Mouse (Mus musculus) embryonic fibroblast, embryonic 13.5 days (primary cell): Measurements from ENCODE around the gene Tdo2.

ENCODE experiments used
- CTCF ChIP-seq: IDR thresholded peaks from 2 replicates; pipeline ENCODE4 v1.5.1; 2011; ENCODE audit warnings: mild to moderate bottlenecking, control low read depth, low read length, moderate library complexity, borderline replicate concordance; ENCODE audit not compliant: insufficient read depth
- POLR2A ChIP-seq: IDR thresholded peaks from 2 replicates; pipeline ENCODE4 v1.6.1; 2011; ENCODE audit warnings: low read depth, mild to moderate bottlenecking, control low read depth, low read length, moderate library complexity

DNA sequence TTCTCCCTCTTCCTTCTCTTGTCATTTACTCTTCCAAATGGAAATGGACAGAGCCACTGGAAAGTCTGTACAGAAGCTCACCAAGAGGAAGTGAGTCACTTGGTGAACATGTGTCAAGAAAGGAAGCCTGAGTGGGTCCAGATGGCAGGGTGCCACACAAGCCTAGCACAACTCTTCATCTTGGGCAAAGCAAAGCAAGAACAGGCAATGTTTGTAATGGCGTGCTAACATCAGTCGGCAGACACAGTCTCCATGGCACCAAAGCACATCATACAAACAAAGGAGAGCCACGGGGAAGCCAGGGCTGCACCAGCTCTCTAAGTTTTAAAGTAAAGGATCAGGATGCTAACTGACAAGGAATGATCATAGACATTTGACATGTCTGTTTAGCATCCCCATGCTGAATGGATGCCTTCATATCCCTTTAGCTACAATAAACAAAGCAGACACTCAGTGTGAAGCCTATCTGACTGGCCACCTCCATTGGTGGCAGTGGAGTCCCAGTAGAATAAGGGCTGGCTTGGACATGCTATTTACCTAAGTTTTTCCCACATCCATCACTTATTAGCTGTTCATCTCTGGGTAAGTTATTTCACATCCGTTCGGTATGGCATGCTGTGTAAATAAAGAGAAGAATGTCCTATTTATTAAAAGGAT, 59.8 kb downstream of the Tdo2 start:
- TF ChIP-seq CTCF: no peak
- TF ChIP-seq POLR2A: no peak
